Mouse (Mus musculus) ES-Bruce4 (cell line): Measurements from ENCODE around the gene Itgb2l. TPM values are rescaled to one million over a fixed set of nuclear protein-coding genes. Genes with fewer than 3 reads are reported as not detected.

Experiments
- H3K27ac ChIP-seq: 2 replicates; pipeline ENCODE4 v1.5.1; 2012; ENCODE audit warnings: low read length, inconsistent platforms; ENCODE audit not compliant: insufficient read depth
- H3K27me3 ChIP-seq: 2 replicates; pipeline ENCODE4 v1.6.1; 2012; ENCODE audit warnings: mild to moderate bottlenecking, low read length, inconsistent platforms; ENCODE audit not compliant: control insufficient read depth, poor library complexity, insufficient read depth, severe bottlenecking
- H3K36me3 ChIP-seq: 2 replicates; pipeline ENCODE4 v1.6.1; 2012; ENCODE audit warnings: inconsistent platforms, mild to moderate bottlenecking, low read length, moderate library complexity; ENCODE audit not compliant: control insufficient read depth, poor library complexity, insufficient read depth, severe bottlenecking
- H3K4me1 ChIP-seq: one replicate; pipeline ENCODE4 v1.8.1; 2011; ENCODE audit warnings: low read length; ENCODE audit not compliant: control insufficient read depth, insufficient read depth
- H3K4me3 ChIP-seq: 2 replicates; pipeline ENCODE4 v1.5.1; 2011; ENCODE audit warnings: low read depth, mild to moderate bottlenecking, low read length
- H3K9ac ChIP-seq: 2 replicates; pipeline ENCODE4 v1.6.1; 2012; ENCODE audit warnings: low read depth, mild to moderate bottlenecking, inconsistent platforms; ENCODE audit not compliant: poor library complexity, severe bottlenecking
- H3K9me3 ChIP-seq: replicated peaks from 2 replicates; pipeline ENCODE4 v1.6.1; 2012; ENCODE audit warnings: mild to moderate bottlenecking, low read length, inconsistent platforms; ENCODE audit not compliant: control insufficient read depth, poor library complexity, insufficient read depth, severe bottlenecking
- CTCF ChIP-seq: IDR thresholded peaks from one replicate; pipeline ENCODE4 v1.8.1; 2011; ENCODE audit warnings: low read depth, low read length
- EP300 ChIP-seq: IDR thresholded peaks from 2 replicates; pipeline ENCODE4 v1.6.1; 2011; ENCODE audit warnings: low read depth, low read length; ENCODE audit not compliant: insufficient read depth
- POLR2A ChIP-seq: IDR thresholded peaks from one replicate; pipeline ENCODE4 v1.8.1; 2011; ENCODE audit warnings: low read length; ENCODE audit not compliant: insufficient read depth
- polyA plus RNA-seq: library from polyadenylated mRNA; stranded (reverse); fragments of >200 nt; gene quantifications from 2 replicates; pipeline ENCODE4 v1.2.4, GENCODE M21; 2011; ENCODE audit warnings: low read depth; ENCODE audit not compliant: missing spikeins, insufficient read depth, insufficient read length

Itgb2l gene
- polyA plus RNA-seq, 1 experiment: not detected

GRCm38 (mm10) chr16:96384741-96385140 is 58.7 kb downstream of the Itgb2l start:
- TF ChIP-seq POLR2A: no peak
- no peak for TF ChIP-seq CTCF
- no peak for TF ChIP-seq EP300
- Histone ChIP-seq H3K4me1 (no peaks in the 10 kb centered on the region), H3K27ac (no peak overlapping the region), H3K36me3 (no peaks in the 10 kb centered on the region), H3K4me3 (no peak overlapping the region), H3K9me3 (no peaks in the 10 kb centered on the region; the same call in 1 of the 2 replicates), H3K27me3 (no peaks in the 10 kb centered on the region), H3K9ac (no peak overlapping the region)

- Histone ChIP-seq H3K4me3 (no peak overlapping the region), H3K4me1 (no peaks in the 10 kb centered on the region), H3K9me3 (no peaks in the 10 kb centered on the region; the same call in 1 of the 2 replicates), H3K27ac (no peak overlapping the region), H3K9ac (no peak overlapping the region), H3K36me3 (no peaks in the 10 kb centered on the region), H3K27me3 (no peaks in the 10 kb centered on the region)
- no peak for TF ChIP-seq EP300
- no peak for TF ChIP-seq CTCF
- no peak for TF ChIP-seq POLR2A
Measured at GRCm38 (mm10) chr16:96382496-96383181, 60.8 kb downstream of the Itgb2l start.

- Histone ChIP-seq H3K9me3 (no peaks in the 10 kb centered on the region; the same call in 1 of the 2 replicates), H3K9ac (no peak overlapping the region), H3K36me3 (no peaks in the 10 kb centered on the region), H3K27me3 (no peaks in the 10 kb centered on the region), H3K4me3 (no peak overlapping the region), H3K27ac (no peak overlapping the region), H3K4me1 (no peaks in the 10 kb centered on the region)
- no peak for TF ChIP-seq EP300
- TF ChIP-seq CTCF: no peak
- no peak for TF ChIP-seq POLR2A
Measured at GRCm38 (mm10) chr16:96381435-96381834, 62.0 kb downstream of the Itgb2l start.

- no peaks in the 10 kb centered on the region for H3K4me1 ChIP-seq
Measured at GRCm38 (mm10) chr16:96378111-96378510, 65.3 kb downstream of the Itgb2l start.

GRCm38 (mm10) chr16:96376342-96376741 is 67.1 kb downstream of the Itgb2l start:
- Histone ChIP-seq H3K27ac (no peak overlapping the region), H3K4me3 (no peak overlapping the region), H3K9ac (no peak overlapping the region), H3K9me3 (no peaks in the 10 kb centered on the region), H3K27me3 (no peaks in the 10 kb centered on the region), H3K4me1 (no peaks in the 10 kb centered on the region), H3K36me3 (no peaks in the 10 kb centered on the region)
- TF ChIP-seq CTCF (no peak), POLR2A (no peak)

More at GRCm38 (mm10) chr16:96378111-96378510, 65.3 kb downstream of the Itgb2l start:
- no peaks in the 10 kb centered on the region for H3K27me3 ChIP-seq
- no peaks in the 10 kb centered on the region for H3K9me3 ChIP-seq
- no peak overlapping the region for H3K4me3 ChIP-seq
- TF ChIP-seq POLR2A: no peak
- no peak for TF ChIP-seq CTCF
- H3K27ac ChIP-seq: no peak overlapping the region
- H3K36me3 ChIP-seq: no peaks in the 10 kb centered on the region
- H3K9ac ChIP-seq: no peak overlapping the region

- Histone ChIP-seq H3K4me3 (no peak overlapping the region), H3K4me1 (no peaks in the 10 kb centered on the region), H3K36me3 (no peaks in the 10 kb centered on the region), H3K9ac (no peak overlapping the region), H3K9me3 (no peaks in the 10 kb centered on the region), H3K27me3 (no peaks in the 10 kb centered on the region), H3K27ac (no peak overlapping the region)
- no peak for TF ChIP-seq EP300
- TF ChIP-seq CTCF: no peak
- TF ChIP-seq POLR2A: no peak
Measured at GRCm38 (mm10) chr16:96375538-96375937, 67.9 kb downstream of the Itgb2l start.
